Mouse (Mus musculus) T-helper 17 cell (primary cell): ENCODE measurements around the gene Ap5z1.

Source experiments
- in situ Hi-C, 2 experiments: fragments of 300-600 bp; cut with MboI, MseI; formaldehyde crosslinking; loops; 1 replicate in 1 of 2; 2 replicates in 1 of 2; pipeline ENCODE4 v1.15.1; 2025; ENCODE audit warnings: high pct_unique_total_duplicates in 2 of 2

Ap5z1 gene

DNA sequence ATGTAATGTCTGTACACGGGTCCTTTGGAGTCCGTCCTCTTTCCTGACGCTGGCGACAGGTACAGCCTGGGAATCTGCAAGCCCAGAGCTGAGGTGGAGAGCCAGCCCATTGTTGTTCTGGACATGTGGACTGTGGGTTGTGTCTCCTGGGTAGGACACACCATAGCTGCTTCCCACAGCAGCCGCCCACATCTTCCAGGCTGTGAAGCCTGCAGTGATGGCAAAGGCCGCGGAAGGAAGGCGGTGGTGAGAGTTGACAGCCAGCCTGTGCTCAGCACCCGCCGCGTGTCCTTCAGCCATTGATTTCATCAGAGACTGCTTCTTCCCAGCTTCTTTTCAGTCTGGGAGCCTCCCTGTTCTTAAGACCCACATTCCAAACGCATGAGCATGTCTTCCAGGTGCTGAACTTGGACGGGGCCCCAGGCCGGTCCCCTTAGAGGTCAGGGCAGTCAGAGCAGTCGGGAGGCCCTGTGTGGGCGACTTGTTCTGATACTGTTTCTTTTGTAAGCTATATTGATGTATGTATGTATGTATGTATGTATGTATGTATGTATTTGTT lies 25.3 kb upstream of the Ap5z1 start:
- in situ Hi-C loops, result loop anchor here in 1 of 2 experiments (10.0 kb wide), 1 partner anchor 1694 kb away; no protein-coding TSS in a partner anchor

DNA sequence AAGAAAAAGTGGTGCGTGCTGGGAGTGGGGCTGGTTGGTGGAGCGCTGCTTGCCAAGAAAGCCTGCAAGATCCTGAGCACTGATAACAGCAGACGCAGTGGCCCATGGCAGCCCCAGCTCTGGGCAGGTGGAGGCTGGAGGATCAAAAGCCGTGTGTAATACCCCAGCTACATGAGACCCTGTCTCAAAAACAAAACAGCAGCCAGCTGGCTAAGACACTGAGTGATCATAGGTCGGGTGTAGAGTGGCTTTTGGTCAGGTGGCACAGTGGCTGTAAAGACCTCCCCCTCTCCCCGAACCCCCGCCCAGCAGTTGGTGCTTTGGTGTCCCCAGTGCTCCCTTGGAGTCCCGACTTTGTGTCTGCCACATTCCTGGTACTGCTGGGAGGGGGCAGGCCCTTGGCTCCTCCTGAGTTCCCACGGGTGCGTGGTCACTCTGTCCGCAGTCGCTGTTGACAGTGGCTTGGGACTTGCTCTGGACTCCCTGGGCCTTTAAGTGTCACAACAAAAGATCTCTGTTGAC lies 23.8 kb upstream of the Ap5z1 start:
- in situ Hi-C loops, result loop anchor here (5.0 to 10.0 kb wide), 3 partner anchors 33 to 1695 kb away; no protein-coding TSS in a partner anchor

DNA sequence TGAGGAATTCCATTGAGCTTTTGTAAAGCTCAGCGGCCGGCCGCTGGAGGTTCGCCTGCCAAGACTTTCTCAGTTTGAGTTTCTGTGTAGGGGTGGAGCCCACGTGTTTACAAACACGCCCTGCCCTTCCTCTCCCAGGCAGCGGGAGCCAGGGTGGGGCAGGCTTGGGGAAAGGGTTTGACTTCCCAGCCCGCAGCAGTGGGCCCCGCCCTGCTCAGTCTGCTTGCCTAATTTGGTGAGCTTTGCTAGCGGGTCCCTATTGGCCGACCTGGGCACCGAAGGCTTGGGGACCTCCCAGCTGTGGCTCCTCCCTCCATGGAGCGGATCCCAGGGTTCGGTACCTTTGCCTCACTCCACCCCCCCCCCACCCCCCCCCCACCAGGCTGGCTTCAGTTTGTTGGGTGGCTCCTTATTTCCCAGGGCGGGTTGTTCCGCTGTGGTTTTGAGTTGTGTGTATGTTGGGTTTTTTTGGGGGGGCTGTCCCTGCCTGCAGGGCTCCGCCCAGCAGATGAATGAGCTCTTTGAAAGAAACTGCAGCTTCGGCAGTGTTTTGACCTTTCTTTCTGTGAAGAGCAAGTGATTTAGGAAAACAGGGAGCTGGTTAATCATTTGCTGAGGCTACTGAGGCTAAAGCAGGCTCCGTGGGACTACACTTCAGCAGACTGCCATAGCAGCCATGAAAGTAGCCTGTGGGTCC lies 23.1 kb upstream of the Ap5z1 start:
- in situ Hi-C loops, result loop anchor here (5.0 to 10.0 kb wide), 2 partner anchors 33 to 76 kb away; no protein-coding TSS in a partner anchor

DNA sequence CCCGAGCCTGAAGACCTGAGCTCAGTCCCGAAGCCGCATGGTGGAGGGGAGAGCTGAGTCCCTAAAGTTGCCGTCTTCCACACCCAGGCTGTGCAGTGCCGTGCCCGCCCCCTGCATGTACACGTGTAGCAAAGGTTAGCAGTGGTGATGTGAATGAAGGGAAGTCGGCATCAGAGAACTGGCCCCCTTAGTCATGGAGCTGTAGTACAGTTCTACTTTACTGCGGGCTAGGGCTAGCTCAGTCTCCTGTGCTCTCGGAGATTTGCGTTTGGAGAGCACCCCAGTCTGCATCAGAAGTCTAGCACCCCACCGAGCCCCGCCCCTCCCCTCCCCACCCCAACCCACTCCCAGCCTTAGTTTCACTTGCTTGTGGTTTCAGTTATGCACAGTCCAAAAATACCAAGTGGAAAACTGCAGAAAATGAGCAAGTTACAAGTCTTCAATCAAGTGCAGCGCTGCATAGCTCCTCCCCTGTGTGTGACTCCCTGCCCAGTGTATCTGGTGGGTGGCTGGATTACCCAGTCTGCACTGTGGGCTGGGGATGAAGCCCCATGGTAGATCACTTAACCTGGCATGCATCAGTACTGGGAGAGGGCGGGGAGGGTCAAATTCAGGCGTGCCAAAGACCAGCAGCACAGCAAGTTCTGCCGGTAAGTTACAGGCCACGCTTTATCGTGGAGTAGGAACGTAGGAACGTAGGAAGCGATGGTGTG lies 22.3 kb upstream of the Ap5z1 start:
- in situ Hi-C loops, result loop anchor here (5.0 to 10.0 kb wide), 2 partner anchors 34 to 77 kb away; no protein-coding TSS in a partner anchor

DNA sequence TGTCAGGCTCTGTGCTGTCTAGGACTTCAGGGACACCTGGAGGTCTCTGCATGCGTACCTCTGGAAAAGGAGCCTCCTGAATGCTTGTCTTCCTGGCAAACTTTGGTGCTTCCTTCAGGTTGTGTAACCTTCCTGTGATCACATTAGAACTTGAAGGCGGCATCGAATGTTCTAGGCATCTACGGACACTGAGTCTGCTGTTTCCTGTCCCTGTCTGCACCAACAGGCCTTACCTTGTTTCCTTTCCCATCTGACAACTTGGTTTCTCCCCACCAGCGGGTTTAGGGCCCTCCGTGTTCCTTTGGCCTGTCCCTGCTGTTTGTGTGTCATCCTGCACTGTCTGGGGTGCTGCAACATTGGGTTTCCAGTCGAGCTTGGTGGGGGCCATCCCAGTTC lies 21.7 kb upstream of the Ap5z1 start:
- in situ Hi-C loops, result loop anchor here (5.0 to 10.0 kb wide), 2 partner anchors 35 to 77 kb away; no protein-coding TSS in a partner anchor

DNA sequence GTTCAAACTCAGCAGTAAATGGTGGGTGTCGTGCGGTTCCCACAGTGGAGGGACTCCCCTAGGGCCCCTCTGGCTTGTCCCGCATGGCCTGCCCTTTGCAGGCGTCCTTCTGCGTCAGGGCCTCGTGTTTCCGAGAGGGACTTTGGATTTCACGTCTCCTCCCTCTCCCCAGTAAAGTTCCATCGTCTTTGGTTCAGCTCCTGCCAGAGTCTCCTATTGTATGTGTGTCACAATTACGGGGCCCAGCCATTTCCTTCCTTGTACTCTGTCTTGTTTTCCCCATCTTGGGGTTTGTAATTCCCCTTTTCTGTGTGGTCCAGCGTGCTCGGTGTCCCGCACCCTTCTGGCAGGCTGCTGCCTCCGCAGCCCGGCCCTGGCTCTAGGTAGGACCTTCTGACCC lies 20.2 kb upstream of the Ap5z1 start:
- in situ Hi-C loops, result loop anchor here (5.0 to 10.0 kb wide), 2 partner anchors 36 to 79 kb away; no protein-coding TSS in a partner anchor

DNA sequence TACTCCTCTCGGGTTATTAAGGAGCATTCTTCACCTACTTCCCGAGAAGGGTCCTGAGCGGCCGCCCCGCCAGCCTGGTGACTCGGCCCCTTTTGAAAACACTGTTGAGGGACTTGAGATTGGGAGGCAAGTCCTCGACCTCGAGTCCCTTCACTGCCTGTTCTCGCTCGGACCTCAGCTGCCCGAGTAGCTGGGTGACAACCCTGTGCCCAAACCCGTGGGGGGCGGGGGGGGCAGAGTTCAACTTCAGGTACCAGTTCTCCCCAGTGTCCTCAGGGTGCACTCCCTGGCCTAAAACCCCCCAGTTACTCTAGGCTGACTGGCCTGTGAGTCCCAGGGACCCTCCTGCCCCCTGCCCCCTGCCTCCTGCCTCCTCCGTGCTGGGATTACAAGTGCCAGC lies 19.8 kb upstream of the Ap5z1 start:
- in situ Hi-C loops, result loop anchor here (5.0 to 10.0 kb wide), 2 partner anchors 37 to 79 kb away; no protein-coding TSS in a partner anchor

DNA sequence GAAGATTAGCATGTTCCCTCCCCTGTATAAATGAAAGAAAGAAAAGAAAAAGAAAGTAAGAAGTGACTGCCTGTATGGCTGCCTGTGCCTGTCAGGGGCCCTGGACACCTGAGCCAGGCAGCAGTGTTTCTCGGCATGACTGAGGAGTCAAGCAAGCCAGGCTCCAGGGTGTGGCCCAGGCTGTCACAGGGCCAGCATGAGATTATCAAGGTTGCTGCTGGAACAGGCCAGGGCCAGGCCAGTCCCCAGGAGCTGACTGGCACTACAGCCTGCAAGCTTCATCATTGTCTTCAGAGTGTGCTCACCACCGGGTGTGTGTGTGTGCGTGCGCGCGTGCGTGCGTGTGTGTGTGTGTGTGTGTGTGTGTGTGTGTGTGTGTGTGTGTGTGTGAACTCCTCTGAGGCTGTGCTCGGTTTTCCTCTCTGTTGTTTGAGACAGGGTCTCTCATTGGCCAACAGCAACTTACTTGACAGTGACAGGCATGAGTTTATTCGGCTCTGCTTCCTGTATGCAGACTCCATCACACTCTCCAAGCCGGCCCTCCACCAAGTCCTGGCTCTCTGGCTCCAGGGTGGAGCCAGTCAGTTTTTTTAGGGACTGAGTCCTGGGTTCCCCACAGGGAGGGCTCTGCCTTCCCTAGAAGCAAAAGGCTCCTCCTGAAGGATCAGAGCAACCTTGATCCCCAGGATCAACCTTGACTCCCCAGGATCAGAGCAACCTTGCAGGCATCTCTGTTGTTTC lies 18.8 kb upstream of the Ap5z1 start:
- in situ Hi-C loops, result loop anchor here (5.0 to 10.0 kb wide), 3 partner anchors 38 to 80 kb away; no protein-coding TSS in a partner anchor

DNA sequence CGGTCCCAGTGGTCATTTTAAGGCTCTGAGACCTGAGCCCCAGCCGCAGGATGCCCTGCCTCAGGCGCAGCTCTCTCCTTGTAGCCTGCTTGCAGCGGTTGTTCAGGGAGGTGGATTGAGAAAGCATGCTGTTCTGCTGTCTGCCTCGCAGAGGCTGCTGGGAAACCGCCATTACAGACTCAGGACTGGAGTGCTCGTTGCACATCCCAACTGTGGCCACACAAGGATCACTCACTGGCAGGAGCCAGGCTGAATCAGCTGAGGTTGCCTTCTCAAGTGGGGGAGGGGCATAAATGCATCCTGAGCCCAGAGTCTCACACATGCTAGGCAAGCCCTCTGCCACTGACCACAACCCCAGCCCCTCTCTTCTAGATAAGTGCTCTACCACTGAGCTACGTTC lies 18.0 kb upstream of the Ap5z1 start:
- in situ Hi-C loops, result loop anchor here (5.0 to 10.0 kb wide), 2 partner anchors 78 to 81 kb away; no protein-coding TSS in a partner anchor

DNA sequence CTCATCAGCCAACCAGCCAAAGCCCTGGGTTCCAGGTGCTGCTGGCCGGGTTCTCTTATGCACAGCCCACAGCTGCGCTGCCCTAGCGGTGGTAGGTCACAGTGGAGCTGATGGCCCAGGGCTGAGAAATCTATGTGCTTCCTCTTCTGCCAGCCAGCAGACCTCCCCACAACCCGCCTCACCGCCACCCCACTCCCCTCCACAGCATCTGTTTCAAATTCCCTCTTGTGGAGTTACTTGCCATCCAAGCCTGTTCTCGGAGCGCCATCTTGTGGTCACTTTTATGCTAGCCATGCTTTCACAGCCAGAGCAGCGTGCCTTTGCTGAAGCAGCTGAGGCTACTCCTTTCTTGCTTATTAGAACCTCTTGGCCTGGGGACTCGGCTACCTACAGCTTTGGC lies 15.7 kb upstream of the Ap5z1 start:
- in situ Hi-C loops, result loop anchor here (5.0 to 10.0 kb wide), 2 partner anchors 81 to 83 kb away; no protein-coding TSS in a partner anchor

DNA sequence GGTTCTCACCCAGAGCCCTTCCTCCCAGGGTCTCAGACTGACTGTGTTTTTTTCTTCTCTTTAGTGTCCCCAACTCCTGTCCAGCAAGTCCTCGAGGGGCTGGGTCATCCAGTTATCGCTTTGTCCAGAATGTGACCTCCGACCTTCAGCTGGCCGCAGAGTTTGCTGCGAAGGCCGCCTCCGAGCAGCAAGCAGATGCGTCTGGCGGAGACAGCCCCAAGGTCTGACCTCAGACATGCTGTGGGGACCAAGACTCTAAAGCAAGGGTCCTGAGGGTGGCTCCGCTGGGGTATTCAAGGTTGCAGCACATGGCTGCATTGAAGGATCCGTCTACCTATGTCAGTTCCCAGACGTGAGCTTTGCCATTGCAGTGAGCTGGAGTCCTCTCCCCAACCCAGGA lies 15.1 kb upstream of the Ap5z1 start:
- in situ Hi-C loops, result loop anchor here (5.0 to 10.0 kb wide), 2 partner anchors 81 to 84 kb away; no protein-coding TSS in a partner anchor

DNA sequence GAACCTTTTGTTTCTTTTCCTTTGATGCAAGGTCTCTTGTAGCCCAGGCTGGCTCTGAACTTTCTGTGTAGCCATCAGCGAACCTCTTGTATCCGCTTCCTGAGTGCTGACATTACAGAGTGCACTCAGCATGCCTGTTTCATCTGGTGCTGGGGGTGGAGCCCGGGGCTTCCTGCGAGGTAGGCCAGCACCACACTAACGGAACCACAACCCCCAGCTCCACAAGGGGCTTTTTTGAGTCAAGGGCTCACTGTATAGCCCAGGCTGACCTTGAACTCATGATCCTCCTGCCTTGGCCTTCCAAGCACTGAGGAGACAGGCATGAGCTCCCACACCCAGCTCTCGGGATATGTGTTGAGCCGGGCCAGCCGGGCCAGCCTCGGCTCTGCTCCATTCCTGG lies 12.9 kb upstream of the Ap5z1 start:
- in situ Hi-C loops, result no loop called here

DNA sequence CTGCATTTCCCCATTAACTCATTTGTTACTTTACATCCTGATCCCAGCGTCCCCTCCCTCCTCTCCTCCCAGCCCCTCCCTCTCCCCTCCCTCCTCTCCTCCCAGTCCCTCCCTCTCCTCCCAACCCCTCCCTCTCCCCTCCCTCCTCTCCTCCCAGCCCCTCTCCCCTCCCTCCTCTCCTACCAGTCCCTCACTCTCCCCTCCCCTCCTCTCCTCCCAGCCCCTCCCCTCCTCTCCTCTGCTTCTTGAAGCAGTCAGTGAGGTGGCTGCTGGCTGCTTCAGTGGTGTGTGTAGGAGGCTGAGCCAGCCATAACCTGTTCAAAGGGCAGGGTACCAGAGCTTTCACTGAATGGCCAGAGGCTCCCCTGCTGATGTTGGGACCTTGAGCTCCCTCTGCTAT lies 12.0 kb upstream of the Ap5z1 start:
- in situ Hi-C loops, result no loop called here

DNA sequence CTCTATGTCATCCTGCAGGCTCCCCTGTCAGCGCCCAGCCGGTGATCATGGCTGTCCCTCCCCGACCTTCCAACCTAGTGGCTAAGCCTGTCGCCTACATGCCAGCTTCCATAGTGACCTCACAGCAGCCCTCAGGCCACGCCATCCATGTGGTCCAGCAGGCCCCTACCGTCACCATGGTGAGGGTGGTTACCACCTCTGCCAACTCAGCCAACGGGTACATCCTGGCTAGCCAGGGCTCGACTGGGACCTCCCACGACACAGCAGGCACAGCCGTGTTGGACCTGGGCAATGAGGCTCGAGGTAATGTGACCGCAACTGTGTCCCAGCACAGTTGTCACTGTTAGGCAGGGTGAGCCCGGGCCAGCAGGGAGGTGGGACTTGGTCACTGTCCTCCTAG lies 10.0 kb upstream of the Ap5z1 start:
- in situ Hi-C loops, result no loop called here

DNA sequence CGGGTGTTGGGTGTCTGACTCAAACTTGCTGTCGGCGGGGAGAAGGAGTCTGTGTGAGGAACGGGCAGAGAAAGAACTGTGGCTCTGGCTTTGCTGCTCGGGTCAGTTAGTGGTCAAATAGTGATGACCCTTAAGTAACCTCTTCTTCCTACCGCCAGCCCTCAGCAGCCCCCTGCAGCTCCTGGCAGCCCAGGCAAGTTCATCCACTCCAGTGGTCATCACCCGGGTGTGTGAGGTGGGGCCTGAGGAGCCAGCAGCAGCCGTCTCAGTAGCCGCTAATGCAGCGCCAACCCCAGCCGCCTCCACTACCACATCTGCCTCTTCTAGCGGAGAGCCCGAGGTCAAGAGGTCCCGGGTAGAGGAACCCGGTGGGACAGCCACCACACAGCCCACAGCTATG lies 7.4 kb upstream of the Ap5z1 start:
- in situ Hi-C loops, result no loop called here

DNA sequence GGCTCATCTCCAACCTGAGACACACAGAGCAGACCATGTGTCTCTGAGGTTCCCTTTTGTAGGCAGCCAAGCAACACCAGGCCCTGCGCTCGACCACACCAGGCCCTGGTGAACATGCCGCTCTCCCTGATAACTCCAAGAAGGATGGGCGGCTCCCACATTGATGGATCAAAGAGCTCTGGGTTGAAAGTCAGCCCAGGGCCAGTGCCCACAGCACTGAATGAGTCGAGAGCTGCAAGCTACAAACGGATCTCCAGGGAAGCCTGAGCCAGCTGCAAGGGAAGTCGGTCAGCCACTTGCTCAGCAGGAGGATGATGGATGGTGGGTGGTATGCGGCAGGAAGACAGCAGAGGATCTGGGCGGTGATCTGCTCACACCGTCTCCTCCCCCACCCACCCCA lies 6.4 kb upstream of the Ap5z1 start:
- in situ Hi-C loops, result no loop called here

DNA sequence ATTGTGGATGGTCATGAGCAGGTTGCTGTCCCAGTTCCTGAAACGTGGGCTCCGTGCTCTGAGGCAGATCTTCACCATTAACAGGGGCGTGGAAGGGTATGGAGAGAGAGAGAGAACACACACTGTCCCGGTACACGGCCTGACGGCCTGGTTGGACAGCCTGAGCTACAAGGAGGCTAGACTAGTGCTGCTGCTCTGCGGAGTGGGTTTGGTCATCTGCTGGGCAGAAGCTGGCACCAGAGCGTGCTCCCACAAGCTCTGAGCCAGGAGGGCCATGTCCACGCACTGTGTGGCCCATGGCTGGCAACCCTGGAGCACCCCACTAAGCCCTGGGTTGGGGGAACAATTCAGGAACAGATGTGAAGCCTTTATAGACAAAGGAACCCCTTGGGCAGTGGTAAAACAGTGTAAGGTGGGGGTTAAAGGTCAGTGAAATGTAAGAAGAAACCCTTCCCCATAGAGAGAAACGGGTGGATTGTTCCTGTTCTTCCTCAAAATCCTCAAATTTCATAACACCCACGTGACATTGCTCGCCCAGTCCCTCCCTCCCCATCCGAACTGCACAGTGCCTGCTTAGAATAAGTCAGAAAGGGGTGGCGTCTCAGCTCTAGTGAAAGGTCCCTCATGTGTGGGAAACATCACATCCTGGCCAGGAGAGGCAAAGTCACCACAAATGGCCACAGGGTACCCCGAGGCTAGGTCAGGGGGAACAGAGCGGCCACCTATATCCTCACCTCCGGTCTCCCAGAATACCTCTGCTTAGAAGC lies 4.8 kb upstream of the Ap5z1 start:
- in situ Hi-C loops, result no loop called here

DNA sequence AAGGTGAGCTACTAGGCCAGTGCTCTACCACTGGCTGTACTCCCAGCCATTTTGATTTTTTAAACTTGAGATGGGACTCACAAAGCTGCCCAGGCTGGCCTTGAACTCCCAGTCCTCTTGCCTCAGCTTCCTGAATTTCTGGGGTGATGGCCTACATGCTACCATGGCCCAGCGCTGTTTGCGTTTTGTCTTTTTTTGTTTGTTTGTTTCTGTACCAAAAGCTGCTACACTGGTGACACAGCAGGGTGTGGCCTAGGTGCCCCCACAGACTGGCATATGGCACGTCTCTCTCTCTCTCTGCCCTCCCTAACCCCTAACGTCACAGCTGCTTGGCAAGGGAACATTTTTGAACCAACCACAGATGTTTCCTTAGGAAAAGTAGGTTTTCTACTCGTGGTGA lies 3.9 kb upstream of the Ap5z1 start:
- in situ Hi-C loops, result no loop called here

DNA sequence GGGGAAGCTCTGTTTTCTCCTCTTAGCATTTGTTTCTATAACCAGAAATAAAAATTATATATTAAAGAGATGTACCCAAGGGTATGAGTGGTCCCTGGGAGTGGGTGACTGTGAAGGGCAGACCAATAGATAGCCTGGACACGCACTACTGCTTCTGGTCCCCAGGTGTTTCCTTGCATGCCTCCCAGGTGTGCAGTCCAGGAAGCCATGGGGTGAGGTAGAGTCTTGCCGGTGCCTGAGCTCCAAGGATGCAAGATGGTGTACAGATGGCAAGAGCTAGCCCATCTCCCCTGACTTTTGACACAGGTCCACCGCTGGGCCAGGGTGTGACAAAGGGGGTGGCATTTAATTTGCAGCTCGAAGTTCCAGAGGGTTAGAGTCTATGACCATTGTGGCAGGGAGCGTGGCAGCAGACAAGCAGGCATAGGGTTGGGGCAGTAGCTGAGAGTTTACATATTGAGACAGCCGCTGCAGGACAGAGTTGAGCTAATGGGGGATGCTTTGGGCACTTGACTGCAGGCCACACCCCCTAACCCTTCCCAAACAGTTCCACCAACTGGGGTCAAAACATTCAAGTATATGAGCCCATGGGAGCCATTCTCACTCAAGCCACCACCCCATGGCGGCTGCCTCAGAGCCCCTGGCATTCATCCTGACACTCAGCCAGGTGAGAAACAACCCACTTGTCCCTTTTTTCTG lies 1.7 kb upstream of the Ap5z1 start:
- in situ Hi-C loops, result no loop called here

DNA sequence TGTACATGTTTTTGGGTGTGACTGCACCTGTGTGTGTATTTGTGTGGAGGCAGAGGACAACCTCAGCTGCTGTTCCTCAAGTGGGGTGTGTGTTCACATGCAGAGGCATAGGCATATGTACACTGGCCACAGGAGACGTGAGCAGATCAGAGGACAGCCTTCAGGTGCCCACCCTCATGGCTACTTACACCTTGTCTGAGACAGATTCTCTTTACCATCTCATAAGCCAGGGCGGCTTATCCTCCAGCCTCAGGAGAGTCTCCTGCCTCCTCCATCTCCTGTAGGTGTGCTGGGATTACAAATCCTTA lies 1.1 kb upstream of the Ap5z1 start:
- in situ Hi-C loops, result no loop called here
